Mouse (Mus musculus) lung, adult 2 months (tissue): ENCODE measurements around the gene Gxylt2.

Source experiments
- CTCF ChIP-seq: fragments of 200-500 bp; IDR thresholded peaks from 2 replicates; pipeline ENCODE4 v1.5.1; 2011; ENCODE audit warnings: mild to moderate bottlenecking, low read length, control low read depth; ENCODE audit not compliant: insufficient read depth
- POLR2A ChIP-seq: fragments of 200-500 bp; IDR thresholded peaks from 2 replicates; pipeline ENCODE4 v1.6.1; 2011; ENCODE audit warnings: low read depth, mild to moderate bottlenecking, control low read depth, low read length, borderline replicate concordance; ENCODE audit errors: extremely low read depth

GRCm38 (mm10) chr6:100828565-100828964 lies 124.0 kb downstream of the Gxylt2 start:
- TF ChIP-seq CTCF (no peak), POLR2A (no peak)
